Mouse (Mus musculus): ENCODE data around the gene Glrx3.

Gene Glrx3

DNA sequence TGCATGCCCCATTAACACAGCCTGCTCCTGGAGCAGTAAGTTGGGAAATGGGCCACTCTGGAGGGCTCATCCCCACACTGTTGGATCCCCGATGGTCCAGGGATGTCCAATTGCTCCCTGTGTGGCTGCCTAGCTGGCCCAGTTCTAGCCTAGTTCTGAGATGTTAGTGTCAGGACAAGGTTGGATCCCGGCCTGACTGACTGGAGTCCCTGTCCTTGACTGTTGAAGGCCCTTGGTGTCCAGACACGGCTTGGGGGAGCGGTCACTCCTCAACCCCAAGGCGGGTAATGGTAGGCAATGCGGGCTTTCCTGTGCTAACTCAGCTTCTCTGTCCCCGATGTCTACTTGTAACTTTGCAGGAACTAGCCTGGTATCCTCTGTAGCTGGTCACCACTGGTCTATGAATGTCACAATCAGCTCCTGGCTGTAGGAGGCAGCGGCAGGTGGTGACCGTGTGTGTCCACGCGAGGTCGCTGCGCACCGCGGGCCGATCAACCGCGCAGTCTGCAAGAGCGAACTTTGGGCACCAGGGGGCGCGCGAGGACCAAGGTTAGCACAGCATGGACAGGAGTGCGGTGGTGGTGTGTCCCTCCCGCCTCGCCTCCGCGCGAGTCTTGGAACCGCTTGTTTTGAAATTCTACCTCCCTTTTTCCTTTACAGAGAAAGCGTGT lies 40.7 kb downstream of the Glrx3 start:
- DNase-seq: peak; percentile 97

DNA sequence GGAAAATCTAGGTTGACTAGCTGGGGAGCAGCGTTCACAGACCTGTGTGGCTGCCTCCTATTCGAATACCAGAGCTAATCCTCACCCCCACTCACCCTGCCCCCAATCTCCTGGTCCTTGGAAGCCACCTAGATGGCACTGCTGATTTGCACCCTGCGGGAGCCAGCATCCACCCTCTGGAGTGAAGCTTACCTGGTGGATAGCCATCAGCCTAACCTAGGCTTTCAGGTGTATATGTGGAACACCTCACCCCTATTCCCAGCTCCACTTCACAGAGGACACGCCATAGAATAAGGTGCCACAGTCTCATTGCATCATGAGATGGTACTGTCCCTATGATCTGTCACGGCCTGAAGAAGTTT lies 41.2 kb downstream of the Glrx3 start:
- DNase-seq: no peak

DNA sequence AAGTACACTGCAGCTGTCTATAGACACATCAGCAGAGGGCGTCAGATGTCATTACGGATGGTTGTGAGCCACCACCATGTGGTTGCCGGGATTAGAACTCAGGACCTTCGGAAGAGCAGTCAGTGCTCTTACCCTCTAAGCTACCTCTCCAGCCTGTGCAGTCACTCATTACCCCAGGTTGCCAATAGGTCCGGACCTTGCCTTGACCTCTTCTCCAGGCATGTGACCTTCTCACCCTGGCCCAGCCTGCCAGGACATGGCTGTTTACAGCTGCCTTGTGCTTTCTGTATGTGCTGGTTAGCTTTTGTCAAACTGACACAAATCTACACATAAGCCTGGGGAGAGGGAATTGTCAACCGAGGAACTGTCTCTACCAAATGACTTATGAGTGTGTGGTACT lies 43.4 kb downstream of the Glrx3 start:
- no peak for DNase-seq

DNA sequence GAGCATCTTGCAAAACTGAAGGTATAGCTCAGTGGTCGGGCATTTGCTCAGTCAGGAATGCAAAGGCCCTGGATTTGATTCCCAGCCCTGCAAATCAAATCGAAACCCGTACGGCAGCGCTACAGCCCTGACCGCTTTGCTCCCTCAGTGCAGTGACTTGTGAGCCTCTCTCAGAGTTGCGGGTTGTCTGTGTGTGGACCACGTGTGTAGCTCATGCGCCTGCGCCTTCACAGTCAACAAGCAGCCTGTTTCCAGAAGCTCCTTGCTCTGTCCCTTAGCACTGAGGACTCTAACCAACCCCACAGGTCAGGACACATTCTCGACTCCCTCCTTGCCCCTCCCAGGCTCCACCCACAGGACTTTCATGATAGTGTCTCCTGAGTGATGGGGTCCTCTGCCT lies 46.6 kb downstream of the Glrx3 start:
- no peak for DNase-seq

DNA sequence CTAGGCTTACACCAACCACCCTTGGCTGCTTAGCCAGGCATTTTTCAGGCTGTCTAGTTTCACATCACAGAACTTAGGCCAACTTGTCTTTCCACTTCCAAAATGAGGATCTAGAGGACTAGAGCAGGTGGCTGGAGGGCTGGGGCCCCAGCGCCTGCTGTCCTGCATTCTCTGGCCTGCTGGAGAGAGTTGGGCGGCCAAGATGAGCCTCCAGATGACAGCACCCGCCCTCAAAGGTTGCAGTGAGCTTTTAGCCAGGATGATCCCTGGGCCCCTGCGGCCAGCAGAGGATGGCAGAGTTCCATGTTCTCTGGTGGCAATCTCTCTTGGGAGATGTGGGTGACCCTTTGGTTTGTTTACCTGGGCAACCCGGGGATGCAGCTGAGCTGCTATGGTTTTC lies 51.0 kb downstream of the Glrx3 start:
- DNase-seq: no peak

DNA sequence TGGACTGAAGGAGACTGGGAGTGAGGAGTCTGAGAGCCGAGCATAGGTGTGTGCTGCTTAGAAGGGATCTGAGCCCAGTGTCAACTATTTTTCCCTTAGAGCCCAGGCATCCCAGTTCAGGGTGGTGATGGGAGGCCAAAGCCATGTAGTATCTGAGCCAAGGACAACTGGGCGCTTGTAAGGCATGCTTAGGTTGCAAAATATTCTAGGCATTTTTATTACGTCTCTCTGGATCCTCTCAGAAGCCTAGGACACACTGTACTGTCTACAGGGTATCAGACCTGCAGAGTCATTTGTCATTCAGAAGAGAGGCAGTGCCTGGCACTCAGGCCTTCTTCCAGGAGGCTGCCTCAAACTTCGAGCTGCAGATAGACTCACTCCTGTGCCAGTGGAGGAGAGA lies 53.3 kb downstream of the Glrx3 start:
- DNase-seq: no peak

DNA sequence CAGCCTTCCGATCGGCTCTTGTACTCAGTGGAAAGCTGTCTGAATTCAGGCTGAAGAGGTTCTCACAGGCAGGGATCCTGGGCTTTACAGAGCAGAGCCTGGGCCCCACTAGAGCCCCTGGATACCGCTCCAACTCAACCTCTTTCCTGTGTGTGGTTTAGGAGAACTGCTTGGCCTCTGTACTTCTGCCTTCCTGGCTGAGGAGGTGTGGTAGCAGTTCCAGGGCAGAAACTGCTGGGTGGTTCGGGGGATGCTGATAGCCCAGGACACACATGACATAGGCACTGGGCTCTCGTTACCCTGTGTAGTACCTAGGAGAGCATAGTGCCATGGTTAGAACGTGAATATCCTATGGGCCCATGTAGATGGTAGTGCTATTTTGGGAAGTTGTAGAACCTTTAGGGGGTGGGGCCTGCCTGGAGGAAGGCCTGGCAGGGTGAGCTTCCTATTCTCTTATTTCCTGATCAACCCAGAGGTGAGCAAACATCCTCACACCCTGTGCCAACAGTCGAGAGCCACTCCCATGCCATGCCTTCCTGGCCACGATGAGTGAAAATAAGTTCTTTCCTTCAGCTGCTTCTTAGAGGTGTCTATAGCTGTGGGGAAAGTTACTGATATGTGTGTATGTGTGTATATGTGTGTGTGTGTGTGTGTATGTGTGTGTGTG lies 55.0 kb downstream of the Glrx3 start:
- no peak for DNase-seq

DNA sequence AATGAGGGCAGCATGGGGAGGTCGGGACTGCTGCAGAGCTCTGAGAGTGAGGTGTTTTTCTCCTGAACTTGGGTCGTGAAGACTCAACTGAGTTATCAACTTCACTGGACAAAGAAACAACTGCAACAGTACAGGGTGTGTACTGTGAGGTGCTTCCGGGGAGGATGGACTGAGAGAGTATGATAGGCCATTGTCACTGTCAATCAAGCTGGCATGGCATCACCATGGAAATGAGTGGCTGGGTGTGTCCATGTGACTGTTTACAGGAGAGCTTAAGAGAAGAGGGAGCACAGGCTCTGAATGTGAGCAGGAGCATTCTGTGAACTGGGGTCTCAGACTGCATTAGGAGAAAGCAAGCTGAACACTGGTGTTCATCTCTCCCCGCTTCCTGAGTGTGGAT lies 61.3 kb downstream of the Glrx3 start:
- no peak for DNase-seq

DNA sequence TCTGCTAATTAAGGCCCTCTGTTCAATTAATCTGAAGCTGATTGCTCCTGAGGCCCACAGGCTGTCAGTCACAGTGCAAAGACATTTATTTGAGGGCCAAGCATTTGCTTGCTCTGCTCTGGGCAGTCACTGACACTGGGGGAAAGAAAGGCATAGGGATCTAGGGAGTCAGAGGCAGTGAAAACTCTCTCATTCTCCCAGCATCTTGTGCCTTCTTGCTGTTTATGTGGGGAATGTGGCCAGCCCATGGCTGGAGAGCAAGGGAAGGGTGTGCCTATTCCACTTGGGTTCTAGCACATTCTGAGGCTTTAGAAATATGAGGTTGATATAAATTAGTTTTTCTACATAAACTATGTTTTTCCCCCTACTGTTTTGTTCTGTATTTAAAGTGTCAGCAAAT lies 80.2 kb downstream of the Glrx3 start:
- no peak for DNase-seq

DNA sequence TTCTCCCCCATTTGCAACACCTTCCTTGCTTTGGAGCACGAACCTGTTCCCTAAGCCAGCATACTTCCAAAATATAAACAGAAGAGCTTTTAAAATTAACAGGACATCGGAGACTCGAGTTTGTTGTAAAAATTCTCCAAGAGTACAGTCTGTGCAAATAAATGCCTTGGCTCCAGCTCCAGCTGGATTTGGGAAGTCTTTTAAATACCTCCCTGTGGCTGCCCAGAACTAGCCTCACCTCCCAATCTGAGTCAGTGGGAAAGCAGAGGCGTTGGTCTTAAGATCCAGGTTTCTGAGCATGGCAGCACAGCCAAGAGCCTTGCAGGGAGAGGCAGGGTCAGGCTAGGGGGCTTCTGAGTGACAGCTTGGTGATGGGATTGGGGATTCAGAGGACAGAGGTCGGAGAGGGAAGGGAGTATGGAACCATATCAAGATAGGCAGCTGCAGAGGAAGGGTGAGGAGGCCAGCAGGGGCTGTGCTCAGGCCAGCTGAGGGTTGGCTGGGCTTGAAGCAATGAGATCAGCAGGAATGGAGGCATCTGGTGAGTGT lies 80.7 kb downstream of the Glrx3 start:
- DNase-seq: no peak

Data from kidney, postnatal 10 days (tissue).